Mouse (Mus musculus) liver, embryonic 14.5 days (tissue): Measurements from ENCODE around the gene Hand2.

Experiments used
- CTCF ChIP-seq: IDR thresholded peaks from 2 replicates; pipeline ENCODE4 v1.5.1; 2016; ENCODE audit warnings: antibody characterized with exemption, low read depth, control low read depth
- EP300 ChIP-seq: IDR thresholded peaks from 2 replicates; pipeline ENCODE4 v1.6.1; 2016; ENCODE audit warnings: antibody characterized with exemption, low read depth

- no peak for TF ChIP-seq CTCF
- TF ChIP-seq EP300: no peak
Measured at GRCm38 (mm10) chr8:57319092-57319980, 1.4 kb upstream of the Hand2 start.
